Mouse (Mus musculus): ENCODE data around the gene Dusp10. TPM values are rescaled to one million over a fixed set of nuclear protein-coding genes. Genes with fewer than 3 reads are reported as not detected.
A peak's percentile ranks its signal among the peaks of the same experiment; 100 is the strongest.

Gene Dusp10
- total RNA-seq, 4 experiments from 2014 or later = 5.5 to 7.1 (median 6.2) TPM

GRCm38 (mm10) chr1:184053711-184054110 lies 40.6 kb downstream of the Dusp10 start:
- no peak for DNase-seq (ENCODE audit: low spot score in 2 of 2)

- DNase-seq (ENCODE audit: low spot score in 2 of 2) = no peak
These were observed 41.1 kb downstream of the Dusp10 start for GRCm38 (mm10) chr1:184054176-184054575.

GRCm38 (mm10) chr1:184058206-184058605 lies 45.1 kb downstream of the Dusp10 start:
- no peak for DNase-seq (ENCODE audit: low spot score in 2 of 2)

- no peak for DNase-seq (ENCODE audit: low spot score in 2 of 2)
These were observed 46.7 kb downstream of the Dusp10 start for GRCm38 (mm10) chr1:184059814-184060213.

GRCm38 (mm10) chr1:184060381-184060780 lies 47.3 kb downstream of the Dusp10 start:
- DNase-seq (ENCODE audit: low spot score in 2 of 2) = no peak

GRCm38 (mm10) chr1:184060828-184061734 lies 48.0 kb downstream of the Dusp10 start:
- DNase-seq (ENCODE audit: low spot score in 2 of 2) = no peak

- DNase-seq (ENCODE audit: low spot score in 2 of 2) = no peak
These were observed 48.8 kb downstream of the Dusp10 start for GRCm38 (mm10) chr1:184061901-184062300.

GRCm38 (mm10) chr1:184064306-184064705 lies 51.2 kb downstream of the Dusp10 start:
- no peak for DNase-seq (ENCODE audit: low spot score in 2 of 2)

- peak in 1 of 2 experiments; percentile 37 for DNase-seq (ENCODE audit: low spot score in 2 of 2)
These were observed 52.7 kb downstream of the Dusp10 start for GRCm38 (mm10) chr1:184065589-184066361.

GRCm38 (mm10) chr1:184066460-184067287 lies 53.6 kb downstream of the Dusp10 start:
- DNase-seq (ENCODE audit: low spot score in 2 of 2) = no peak

GRCm38 (mm10) chr1:184067704-184068558 lies 54.8 kb downstream of the Dusp10 start:
- no peak for DNase-seq (ENCODE audit: low spot score in 2 of 2)

- no peak for DNase-seq (ENCODE audit: low spot score in 2 of 2)
These were observed 55.9 kb downstream of the Dusp10 start for GRCm38 (mm10) chr1:184068971-184069370.

GRCm38 (mm10) chr1:184076065-184076464 lies 63.0 kb downstream of the Dusp10 start:
- no peak for DNase-seq (ENCODE audit: low spot score in 2 of 2)

GRCm38 (mm10) chr1:184076756-184077155 lies 63.7 kb downstream of the Dusp10 start:
- DNase-seq (ENCODE audit: low spot score in 2 of 2) = no peak

- DNase-seq (ENCODE audit: low spot score in 2 of 2) = no peak
These were observed 66.2 kb downstream of the Dusp10 start for GRCm38 (mm10) chr1:184079304-184079703.

- DNase-seq (ENCODE audit: low spot score in 2 of 2) = no peak
These were observed 69.6 kb downstream of the Dusp10 start for GRCm38 (mm10) chr1:184082661-184083060.

GRCm38 (mm10) chr1:184083166-184083565 lies 70.1 kb downstream of the Dusp10 start:
- DNase-seq (ENCODE audit: low spot score in 2 of 2) = no peak

GRCm38 (mm10) chr1:184084961-184085360 lies 71.9 kb downstream of the Dusp10 start:
- DNase-seq (ENCODE audit: low spot score in 2 of 2) = no peak

- DNase-seq (ENCODE audit: low spot score in 2 of 2) = peak in 1 of 2 experiments; percentile 20
These were observed 77.4 kb downstream of the Dusp10 start for GRCm38 (mm10) chr1:184090515-184090914.

- DNase-seq (ENCODE audit: low spot score in 2 of 2) = no peak
These were observed 81.8 kb downstream of the Dusp10 start for GRCm38 (mm10) chr1:184094914-184095313.
